Mouse (Mus musculus) olfactory bulb, adult 2 months (tissue): Measurements from ENCODE around the gene Arpc2.

Experiments
- CTCF ChIP-seq: fragments of 200-500 bp; IDR thresholded peaks from 2 replicates; pipeline ENCODE4 v1.5.1; 2012; ENCODE audit warnings: low read depth, mild to moderate bottlenecking, low read length, moderate library complexity; ENCODE audit not compliant: insufficient read depth
- POLR2A ChIP-seq: fragments of 200-500 bp; IDR thresholded peaks from 2 replicates; pipeline ENCODE4 v1.6.1; 2012; ENCODE audit warnings: mild to moderate bottlenecking, low read depth, low read length, moderate library complexity; ENCODE audit not compliant: insufficient read depth

- TF ChIP-seq CTCF = no peak
- TF ChIP-seq POLR2A = no peak
These were observed 45.5 kb downstream of the Arpc2 start for GRCm38 (mm10) chr1:74281372-74281771.
